Mouse (Mus musculus) ovary, postnatal 14 days (tissue): Measurements from ENCODE around the gene Hspa12a.

Experiments used
- DNase-seq: peaks from one replicate; pipeline ENCODE4 v3.0.0; 2022; ENCODE audit warnings: low spot score

Gene Hspa12a

DNA sequence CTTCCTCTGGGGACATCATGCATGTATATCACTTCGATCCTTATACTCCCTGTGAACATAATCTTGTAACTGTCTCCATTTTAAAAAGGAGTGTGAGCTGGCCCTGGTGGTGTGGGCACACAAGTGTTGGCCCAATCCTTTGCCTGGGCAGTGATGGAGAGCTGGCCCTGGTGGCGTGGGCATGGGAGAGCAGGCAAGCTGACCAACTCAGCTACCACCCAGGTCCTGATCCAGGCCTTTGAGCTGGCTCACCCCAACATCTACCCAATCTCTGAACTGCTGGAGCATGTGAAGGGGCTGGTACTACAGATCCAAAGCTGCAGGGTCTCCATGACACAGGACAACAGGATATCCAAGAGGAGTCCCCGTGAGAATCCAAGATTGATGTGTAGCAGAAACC is 120.2 kb downstream of the Hspa12a start:
- no peak for DNase-seq

DNA sequence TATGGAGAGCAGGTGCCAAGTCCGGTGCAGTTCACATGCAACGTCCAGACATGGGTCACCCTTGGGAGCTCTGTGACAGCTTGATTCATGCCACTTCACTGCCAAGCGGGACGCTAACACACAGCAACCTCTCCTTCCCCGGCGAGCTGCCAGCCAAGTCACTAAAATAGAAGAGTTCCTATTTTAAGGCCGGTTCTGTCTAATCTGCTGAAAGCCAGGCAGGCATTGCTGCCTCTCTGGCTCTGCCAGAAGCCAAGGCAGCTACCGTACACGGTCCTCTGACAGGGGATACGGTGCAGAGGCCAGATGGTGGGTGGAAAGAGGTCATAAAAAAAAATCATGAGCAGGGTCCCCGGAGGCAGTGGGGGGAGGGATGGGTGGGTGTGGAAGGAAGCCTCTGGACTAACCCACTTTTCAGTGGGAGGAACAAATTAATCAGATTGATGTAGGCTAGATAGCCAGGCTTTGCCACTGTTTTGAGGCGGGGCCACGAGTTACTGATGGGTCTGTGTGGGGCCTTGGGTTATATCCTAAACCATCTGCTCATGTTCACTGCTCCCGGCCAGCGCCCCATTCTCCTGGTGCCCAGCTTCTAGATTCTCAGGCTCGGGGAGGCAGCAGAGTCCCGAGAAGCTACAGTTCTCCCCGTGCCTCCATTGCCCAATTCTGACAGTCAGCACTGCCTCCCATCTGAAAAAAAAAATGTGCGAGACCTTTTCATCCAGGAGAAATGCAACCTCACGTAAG is 120.8 kb downstream of the Hspa12a start:
- DNase-seq, result peak; percentile 22

DNA sequence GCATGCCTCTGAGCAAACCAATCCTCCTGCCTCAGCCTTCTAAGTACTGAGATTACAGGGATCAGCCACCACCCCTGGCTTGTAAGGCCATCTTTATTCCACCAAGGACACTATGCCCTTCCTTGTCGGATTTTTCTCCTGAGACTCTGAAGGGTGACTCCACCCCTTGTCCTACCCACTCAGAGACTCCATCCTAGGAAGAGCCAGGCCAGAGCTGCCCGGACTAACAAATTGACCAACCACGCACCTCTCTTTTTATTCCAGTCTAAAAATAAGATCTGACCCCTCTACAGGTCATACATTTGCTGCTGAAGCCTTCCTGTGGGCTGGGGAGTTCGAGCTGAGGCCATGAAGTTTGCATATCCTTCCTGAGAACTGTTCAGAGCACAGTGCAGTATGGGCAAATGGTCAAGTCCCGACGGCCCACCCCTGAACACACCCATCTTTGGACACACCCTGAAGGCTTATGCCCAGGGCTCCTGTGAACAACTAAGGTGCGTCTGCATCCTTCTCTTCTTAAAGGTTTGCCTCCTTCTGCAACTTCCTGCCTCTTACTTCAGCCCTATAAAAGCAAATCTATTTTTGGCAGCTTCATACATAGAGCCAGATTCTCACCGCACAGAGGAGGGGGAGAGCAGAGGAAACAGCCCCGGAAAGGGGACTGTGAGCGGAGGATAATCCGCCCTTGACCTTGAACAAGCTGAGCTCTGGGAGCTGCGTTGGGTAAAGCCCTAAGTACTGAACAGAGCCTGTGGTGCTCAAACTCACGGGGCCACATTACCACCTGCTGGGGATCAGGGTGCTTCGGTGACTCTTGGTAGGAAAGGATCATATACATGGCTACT is 124.7 kb downstream of the Hspa12a start:
- DNase-seq, result no peak

DNA sequence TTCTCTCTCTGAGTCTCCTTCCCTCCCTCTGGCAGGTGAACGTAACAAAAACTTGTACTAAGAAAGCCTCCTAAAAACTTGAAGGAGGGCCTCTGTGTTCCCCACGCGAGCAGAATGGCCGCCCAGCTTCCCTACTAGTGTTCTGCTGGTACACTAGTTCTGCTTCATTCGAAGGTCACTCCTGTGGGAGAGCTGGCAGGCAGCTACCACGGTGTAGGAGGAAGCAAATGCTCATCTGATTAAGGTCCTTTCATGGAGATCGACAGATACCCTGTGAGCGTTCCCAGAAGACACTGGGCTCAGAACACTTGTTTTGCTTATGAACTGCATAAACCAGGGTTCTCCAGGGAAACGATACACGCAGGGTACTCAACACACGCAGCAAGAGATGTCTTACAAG is 126.1 kb downstream of the Hspa12a start:
- DNase-seq, result no peak

DNA sequence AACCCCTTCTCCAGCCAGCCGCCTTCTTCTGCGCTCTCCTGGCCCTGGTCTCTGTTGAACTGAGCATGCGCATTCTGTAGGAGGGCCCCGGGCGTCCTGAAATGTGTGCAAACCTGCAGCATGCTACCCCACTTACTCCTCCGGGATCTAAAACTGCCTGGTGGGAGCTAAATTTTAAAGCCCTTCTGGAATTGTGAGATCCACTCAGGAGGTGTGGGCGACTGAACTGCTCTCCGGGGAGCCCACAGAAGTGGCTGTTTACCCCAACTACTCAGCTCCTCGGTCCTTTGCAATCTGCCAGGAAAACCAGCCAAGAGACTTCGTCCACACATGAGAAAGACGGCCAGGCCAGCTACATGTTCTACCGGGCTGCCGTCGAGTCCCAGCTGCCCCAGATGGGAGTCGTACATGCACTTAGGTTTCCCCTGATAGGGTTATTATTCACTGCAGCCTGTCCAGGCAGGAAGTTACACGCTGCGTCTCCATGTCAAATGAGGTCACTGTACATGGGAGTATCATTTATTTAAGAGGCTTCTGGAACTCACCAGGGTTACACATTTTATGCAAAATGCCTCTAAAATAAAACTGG is 126.9 kb downstream of the Hspa12a start:
- DNase-seq, result no peak

DNA sequence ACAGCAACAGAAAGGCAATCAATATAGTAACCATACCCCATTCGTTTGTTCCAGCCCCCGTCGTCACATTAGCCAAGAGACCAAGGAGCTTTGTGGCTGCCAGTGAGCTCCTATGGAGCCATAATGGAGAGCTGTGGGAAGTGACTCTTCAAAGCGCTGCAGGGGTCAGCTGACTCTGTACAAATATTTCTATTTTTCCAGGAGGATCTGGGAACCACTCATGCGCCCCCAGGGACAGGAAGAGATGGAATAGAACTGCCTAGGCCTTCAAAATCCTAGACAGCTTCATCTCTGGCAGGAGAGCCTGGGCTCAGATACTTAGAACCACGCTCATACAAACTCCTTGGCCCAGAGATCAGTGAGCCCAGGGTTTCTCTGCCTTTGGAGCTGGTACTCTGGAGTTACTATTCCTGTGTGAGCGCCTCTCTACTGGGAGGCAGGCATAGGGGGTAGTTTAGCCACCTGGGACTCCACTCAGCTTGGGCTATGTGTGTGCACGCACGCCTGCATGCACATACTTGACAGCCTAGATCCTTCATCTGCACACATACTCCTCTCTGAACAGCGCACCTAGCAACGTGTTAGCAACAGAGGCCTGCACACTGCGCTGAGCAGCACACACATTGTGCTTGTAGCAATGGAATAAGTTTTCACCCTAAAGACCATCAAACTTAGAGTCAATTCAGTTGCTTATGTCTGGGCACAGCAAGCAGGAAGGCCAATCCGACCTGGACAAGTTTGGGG is 128.1 kb downstream of the Hspa12a start:
- DNase-seq, result no peak

DNA sequence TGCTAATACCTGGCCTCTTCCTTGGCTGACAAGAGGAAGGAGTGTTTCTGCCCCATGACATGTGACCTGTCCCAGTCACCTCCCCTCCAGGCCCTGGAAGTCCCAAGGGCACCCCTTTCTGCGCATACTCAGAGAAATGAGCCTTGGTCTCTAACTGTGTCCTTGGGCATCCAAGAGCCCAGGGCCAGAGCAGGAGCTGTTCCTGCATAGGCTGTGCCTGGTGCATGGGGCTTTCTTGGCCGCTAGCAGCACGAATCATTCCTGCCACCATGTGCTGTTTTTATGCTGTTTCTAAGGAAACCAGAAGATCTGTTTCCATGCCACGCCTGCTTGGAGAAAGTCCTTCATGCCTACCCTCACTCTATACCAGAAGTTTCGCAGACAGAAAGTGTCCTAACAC is 132.9 kb downstream of the Hspa12a start:
- no peak for DNase-seq

DNA sequence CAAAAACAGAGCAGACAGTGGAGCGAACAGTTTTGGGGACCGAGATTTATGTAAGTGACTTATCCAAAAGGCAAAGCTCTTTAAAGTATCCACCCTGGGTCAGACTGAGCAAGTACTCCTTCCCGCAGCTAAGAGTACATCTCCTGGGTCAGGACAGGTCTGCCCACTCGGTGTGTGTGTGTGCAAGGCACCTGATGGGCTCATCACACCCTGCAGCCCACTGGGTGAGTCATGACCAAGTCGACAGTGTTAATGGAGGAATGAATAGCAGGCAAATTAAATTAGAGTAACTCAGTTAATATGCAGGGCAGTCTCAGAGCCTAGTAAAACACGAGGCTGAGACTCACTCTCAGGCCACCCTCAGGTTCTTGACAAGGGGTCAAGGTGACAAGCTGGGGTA is 134.6 kb downstream of the Hspa12a start:
- DNase-seq, result no peak

DNA sequence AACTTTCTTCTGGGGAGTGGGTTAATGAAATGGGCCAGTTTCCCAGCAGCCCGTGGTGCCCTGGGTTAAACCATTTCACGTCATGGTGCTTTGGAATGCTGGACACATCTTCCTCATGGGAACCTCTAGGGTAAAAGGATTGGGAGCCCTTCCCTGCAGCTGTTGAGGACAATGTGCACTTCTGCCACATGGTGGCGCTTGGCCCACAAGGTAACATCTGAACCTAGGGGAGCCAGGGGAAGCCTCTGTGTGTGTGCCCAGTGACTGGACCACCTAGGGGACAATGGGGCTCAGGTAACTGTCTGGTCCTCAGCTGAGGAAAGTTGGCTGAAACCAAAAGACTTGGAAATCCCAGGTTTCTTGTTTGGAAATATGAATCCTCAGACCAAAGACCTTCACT is 137.1 kb downstream of the Hspa12a start:
- peak; percentile 67 for DNase-seq

DNA sequence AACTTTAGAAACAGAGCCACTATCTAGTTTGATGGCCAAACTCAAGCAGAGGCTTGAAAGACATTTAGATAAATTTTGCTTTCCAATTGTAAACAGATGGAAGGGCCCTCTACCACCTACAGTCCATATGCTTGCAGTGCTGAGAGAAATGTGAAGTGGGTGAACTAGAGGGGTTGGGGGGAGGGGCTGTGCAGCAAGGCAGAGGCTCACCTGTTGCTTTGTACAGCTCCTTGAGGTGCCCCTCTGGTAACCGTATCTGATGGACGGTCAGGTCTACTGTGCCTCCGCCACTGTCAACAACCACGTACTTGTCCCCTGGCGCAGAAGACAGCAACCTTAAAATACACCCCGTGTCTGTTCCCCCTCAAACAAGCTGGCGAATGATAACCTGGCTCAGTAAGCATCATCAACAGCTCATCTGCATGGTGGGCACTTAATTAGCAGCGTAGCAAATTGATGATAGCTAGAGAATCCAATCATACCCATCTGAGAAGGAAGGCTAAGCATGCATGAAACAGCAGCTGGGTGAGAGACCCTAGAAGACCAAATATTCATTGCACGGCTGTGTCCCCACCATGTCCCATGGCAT is 138.2 kb downstream of the Hspa12a start:
- DNase-seq, result no peak

DNA sequence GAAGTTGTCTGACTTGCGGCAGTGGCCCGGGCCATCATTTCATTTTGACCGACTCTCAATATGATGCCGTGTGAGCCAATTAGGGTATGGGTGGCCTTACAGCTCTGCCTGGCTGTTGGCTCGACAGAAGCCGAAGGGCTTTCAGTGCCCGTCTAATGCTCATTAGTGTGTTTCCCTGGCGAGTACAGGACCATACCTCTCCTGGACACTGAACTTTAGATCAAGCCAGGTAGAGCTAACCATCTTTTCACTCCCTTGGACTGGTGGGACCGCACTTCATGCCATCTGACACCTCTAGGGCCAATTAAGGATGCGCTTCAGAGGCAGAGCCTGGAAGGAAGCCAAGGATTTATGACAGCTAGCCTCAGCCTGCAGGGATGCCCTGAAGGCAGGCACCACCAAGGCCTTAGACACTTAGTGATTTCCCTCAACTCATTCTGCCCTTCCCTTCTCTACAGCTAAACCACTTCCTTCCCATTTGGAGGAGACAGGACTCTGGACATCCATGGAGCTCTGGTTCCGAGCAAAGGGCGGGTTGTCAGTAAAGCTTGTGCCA is 148.3 kb downstream of the Hspa12a start:
- DNase-seq, result no peak

DNA sequence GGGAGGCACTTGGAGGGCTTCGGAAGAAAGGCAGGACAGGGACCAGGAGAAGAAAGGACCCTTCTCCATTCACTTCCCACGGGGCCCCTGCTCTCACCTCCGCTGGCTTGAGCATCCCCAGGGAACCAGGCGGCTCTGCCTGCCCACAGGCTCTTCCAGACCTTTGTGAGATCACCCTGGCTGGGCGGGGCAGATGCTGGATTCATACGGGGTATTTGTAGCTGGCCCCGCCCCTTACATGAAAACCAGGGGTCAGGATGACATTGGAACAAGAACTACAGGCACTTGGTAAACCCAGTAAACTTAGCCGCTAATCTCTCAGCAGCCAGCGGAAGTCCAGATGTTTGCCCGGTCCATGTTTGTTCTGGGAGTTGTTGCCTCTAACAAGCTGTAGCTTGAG is 149.2 kb downstream of the Hspa12a start, which contains the start of gene 1700019N19Rik:
1700019N19Rik (minus strand) TSS at position 178 of the 400 bp plus-strand sequence.
- no peak for DNase-seq

DNA sequence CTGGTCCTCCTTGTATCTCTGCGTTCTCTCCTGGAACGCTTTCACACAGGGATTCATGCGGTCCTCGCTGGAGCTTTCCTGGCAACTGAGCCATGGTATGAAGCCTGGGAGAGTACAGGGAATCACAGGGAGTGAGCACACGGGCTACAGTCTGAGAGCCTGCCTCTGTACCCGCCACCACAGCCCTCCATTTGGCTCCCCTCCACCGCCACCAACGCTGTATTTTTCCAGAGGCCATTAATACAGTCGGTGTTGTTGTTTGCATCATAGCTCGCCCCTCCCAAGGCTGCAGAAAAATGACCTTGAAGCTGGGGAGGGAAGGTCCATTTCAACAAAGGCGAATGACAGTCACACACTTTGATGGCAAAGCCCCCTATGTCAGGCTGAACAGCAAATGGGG is 154.3 kb downstream of the Hspa12a start:
- no peak for DNase-seq

DNA sequence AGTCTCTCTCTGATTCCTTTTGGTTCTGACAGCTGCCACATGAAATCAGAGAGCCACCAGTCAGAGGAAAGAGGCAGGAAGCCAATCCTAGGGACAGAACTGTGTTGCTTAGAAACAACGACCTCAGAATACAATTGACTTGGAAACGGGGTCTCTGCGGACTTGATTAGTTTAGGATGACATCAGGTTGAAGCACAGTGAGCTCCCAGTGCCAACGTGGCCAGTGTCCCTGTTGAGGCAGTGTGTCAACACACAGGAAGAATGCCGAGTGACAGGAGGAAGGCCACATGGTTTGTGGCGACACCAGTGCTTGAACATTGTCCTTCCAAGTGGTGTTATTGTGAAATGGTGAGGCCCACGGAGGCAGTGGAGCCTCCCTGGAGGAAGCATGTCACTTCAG is 159.5 kb downstream of the Hspa12a start:
- no peak for DNase-seq

DNA sequence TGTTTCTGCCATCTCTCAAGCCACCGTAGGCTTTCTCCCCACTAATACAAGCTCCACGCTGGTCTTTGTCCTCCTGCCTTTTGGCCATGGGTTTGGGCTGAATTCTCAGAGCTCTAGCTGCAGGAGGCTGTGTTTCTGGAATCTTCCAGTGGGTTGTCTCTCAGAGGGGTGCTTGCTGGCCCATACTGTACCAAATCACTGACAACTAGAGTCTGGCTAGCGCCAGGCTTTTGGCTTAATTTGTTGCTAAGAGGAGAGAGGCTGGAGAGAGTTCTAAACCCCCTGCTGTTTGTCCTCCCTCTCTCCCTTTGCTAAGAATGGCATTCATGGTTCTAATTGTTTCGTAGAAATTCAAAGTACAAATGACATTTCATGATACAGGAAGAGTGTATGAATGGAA is 161.9 kb downstream of the Hspa12a start:
- DNase-seq, result no peak

DNA sequence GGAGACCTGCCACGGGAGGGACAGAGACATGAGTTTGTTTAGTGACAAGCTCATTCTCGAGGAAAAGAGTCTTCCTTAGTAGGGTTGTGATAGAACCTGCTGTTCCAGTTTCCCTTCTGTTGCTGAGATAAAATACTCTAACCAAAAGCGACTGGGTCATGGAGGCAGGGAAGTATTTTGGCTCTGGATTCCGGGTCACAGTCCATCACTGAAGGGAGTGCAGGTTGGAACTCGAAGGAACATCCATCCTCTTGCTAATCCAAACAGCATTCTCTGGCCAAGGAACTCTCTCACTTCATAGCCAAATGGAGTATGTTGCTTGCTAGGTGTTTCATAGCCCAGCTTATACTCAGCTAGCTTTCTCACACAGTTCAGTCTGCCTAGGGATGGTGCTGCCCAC is 167.0 kb downstream of the Hspa12a start:
- no peak for DNase-seq

DNA sequence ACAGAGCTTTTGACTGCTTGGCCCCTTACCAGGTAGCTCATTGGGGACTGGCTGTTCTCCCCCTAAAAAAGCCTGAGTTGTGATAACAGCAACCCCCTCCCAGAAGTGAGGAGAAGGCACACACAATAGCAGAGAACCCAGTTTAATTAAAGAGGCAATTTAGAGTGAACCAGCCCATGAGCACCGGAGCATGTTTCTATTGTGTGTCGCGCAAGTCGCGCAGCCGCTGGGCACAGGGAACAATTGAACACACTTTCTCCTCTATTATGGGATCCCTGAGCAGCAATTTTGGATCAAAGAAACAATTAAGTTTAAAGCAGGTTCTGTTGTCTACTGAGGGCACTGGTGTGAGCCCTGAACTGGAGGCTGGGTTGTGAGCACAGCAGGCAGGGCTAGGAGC is 176.1 kb downstream of the Hspa12a start:
- no peak for DNase-seq

DNA sequence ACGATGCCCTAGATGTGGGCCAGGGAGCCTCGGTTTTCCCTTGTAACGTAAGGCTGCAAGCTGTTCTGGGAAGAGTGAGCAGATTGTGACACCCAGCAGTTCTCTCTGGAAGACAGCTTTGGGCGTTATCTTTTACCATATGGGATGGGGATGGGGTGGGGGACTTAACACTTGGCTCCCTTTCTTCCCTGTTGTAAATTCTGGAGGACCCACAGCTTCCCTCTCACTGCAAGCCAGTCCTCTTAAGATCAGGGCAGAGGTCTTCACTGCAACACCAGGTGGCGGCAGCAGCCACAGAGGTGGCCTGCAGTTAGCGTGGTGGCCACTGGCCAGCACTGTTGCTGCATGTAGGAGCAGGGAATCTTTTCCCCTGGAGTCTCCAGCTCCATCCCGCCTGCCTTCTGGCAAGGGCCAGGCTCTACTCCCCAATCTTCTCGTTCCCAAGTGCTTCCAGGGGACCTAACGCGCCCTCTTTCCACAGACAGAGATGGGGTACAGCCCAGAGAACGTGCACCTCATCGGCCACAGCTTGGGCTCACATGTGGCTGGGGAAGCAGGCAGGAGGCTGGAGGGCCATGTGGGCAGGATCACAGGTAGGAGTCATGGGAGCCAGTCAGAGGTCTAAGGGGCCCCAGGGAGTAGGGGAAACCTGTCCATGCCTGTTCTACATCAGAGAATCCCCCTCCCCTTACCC is 180.5 kb downstream of the Hspa12a start:
- peak; percentile 62 for DNase-seq

DNA sequence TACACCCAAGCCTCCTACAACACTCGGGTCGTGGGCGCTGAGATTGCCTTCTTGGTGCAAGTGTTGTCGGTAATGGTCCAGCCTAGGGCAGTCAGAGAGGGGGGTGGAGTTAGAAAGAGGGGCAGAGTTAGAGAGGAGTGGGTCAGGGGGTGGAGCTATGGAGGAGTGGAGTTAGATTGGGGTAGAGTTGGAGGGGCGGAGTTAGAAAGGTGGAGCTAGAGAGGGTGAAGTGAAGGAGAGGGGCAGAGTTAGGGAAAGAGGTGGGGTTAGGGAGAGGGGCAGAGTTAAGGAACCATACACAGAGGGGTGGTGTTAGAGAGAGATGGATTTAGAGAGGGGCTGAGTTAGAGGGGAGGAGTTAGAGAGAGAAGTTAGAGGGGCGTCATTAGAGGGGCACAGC is 181.1 kb downstream of the Hspa12a start:
- DNase-seq, result no peak

DNA sequence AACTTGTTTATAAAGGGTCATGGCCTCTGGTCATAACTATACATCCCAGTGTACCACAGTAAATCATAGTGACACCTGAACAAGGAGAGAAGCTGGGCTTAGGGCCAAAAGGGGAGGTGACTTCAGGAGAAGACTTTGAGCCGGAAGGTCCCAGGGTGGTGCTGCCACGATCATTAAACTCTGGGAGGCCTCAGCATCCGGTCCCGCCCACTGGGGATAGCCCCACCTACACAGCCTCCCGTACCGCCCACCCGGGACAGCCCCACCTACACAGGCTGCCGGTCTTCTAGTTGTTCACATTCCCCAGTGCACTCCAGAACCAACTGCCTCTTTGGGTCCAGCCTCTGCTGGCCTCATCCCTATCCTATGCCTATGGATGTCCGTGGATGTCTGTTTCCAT is 184.0 kb downstream of the Hspa12a start, which contains the start of gene Pnliprp2:
Pnliprp2 (plus strand) TSS at position 297 of the 400 bp plus-strand sequence.
- no peak for DNase-seq

DNA sequence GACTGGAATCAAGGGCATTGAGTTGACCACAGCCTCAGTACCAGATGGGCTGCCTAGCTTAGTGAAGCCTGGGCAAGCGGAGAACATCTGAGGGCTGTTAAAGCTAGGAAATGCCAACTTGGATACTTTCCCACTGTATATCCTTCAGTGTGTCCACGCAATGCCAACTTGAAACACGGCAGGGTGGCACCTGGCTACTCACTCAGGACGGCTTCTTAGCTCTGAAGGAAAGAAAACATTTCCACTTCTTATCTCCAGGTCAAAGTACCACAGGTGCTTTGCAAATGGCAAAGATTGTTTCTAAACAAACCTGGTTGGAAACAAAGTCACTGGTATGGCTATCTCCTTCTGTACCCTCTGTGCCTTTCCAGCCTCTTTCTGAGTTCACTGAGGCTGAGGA is 184.6 kb downstream of the Hspa12a start:
- no peak for DNase-seq
